Mouse (Mus musculus) midbrain, embryonic 16.5 days (tissue): ENCODE measurements around the gene Chst4. TPM values are rescaled to one million over a fixed set of nuclear protein-coding genes. Genes with fewer than 3 reads are reported as not detected.
"Not testable (repeated sequence)": the region's sequence is repeated elsewhere in the genome, so short reads cannot be mapped to it uniquely, and the experiment has no call there.

ENCODE experiments used
- ATAC-seq: fragments of 200-750 bp; cut with Nextera tagmentation; 2 replicates; pipeline ENCODE4 v1.8.0; 2017; ENCODE audit warnings: moderate TSS enrichment
- H3K27ac ChIP-seq: fragments of 300-500 bp; sonication (generic); 2 replicates; pipeline ENCODE4 v1.5.1; 2014; ENCODE audit warnings: mild to moderate bottlenecking, low read length, mixed read lengths
- H3K27me3 ChIP-seq: fragments of 300-500 bp; sonication (generic); 2 replicates; pipeline ENCODE4 v1.6.1; 2014; ENCODE audit warnings: low read depth, low read length, mixed read lengths; ENCODE audit not compliant: control insufficient read depth, insufficient read depth
- H3K36me3 ChIP-seq: fragments of 300-500 bp; sonication (generic); 2 replicates; pipeline ENCODE4 v1.6.1; 2014; ENCODE audit warnings: mild to moderate bottlenecking, low read length, moderate library complexity, mixed read lengths; ENCODE audit not compliant: control insufficient read depth, insufficient read depth
- H3K4me1 ChIP-seq: fragments of 300-500 bp; sonication (generic); 2 replicates; pipeline ENCODE4 v1.6.1; 2014; ENCODE audit warnings: mild to moderate bottlenecking, low read length, mixed read lengths; ENCODE audit not compliant: control insufficient read depth, insufficient read depth
- H3K4me2 ChIP-seq: fragments of 300-500 bp; sonication (generic); 2 replicates; pipeline ENCODE4 v1.6.1; 2014; ENCODE audit warnings: mild to moderate bottlenecking, low read length, mixed read lengths
- H3K4me3 ChIP-seq: fragments of 300-500 bp; sonication (generic); 2 replicates; pipeline ENCODE4 v1.5.1; 2014; ENCODE audit warnings: low read depth, mild to moderate bottlenecking, low read length, moderate library complexity, mixed read lengths
- H3K9ac ChIP-seq: fragments of 300-500 bp; sonication (generic); 2 replicates; pipeline ENCODE4 v1.6.1; 2014; ENCODE audit warnings: low read depth, low read length, mixed read lengths
- H3K9me3 ChIP-seq: fragments of 300-500 bp; sonication (generic); replicated peaks from 2 replicates; pipeline ENCODE4 v1.6.1; 2014; ENCODE audit warnings: mild to moderate bottlenecking, low read length, mixed read lengths; ENCODE audit not compliant: control insufficient read depth, poor library complexity, severe bottlenecking
- WGBS: fragments of 180-500 bp; shearing (Covaris S2); extraction: QIAGEN DNeasy Blood & Tissue Kit; methylation state at CpG from one replicate; pipeline ENCODE4 v1.1.7; 2014; 5-methylcytosine and 5-hydroxymethylcytosine counted together
- polyA plus RNA-seq: library from polyadenylated mRNA; unstranded; fragments of >200 nt; fragmentation: Nextera tagmentation; extraction: Ambion mirVana; gene quantifications from 2 replicates; pipeline ENCODE4 v1.2.1, GENCODE M21; 2015

Gene Chst4
- polyA plus RNA-seq, 1 experiment from 2014 or later = not detected

DNA sequence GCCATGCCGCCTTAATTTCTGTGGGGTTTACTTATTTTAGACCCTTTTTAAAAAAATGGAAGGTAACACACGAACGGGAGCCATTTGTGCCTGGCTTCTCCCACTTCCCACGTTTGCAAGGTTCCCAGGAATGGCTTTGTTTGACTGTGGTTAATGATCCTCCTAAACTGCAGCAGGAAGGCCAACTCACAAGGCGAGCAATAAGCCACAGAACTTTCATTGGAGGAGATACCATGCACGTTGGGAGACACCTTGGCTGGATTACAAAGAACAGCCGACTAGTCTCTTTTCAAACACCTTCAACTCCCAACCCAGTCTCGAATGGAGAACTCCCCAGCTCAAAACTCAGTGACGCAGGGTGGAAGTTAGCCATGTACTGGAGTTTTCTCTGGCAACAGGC is 24.6 kb upstream of the Chst4 start:
- Histone ChIP-seq H3K4me2 (no peak overlapping the region), H3K4me1 (no peaks in the 10 kb centered on the region), H3K27me3 (no peaks in the 10 kb centered on the region), H3K9me3 (no peaks in the 10 kb centered on the region), H3K9ac (no peak overlapping the region), H3K36me3 (no peaks in the 10 kb centered on the region), H3K4me3 (no peak overlapping the region), H3K27ac (no peak overlapping the region)
- 85% methylated on average over 9 of the region's 9 CpGs for WGBS
- no peak for ATAC-seq

DNA sequence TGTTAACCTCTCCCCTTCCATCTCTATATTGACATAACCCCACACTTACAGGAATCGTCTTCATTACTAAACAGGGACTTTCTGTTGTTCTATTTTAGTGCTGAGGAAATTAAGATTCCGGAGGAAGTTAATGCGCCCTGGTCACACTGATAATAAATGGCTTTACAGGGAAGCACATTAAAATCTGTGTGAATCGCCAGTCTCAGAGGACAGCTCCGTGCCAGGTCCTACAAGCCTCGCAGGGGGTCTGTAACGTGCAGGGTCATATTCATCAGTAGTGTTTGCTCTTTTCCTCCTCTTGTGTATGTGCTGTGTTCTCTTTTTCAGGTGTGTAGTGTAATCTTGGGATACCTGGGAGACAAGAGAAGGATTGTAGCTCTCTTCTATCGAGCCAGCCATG is 18.7 kb upstream of the Chst4 start:
- Histone ChIP-seq H3K9me3 (no peaks in the 10 kb centered on the region), H3K4me3 (no peak overlapping the region), H3K9ac (no peak overlapping the region), H3K27ac (no peak overlapping the region), H3K4me1 (no peaks in the 10 kb centered on the region), H3K4me2 (no peak overlapping the region), H3K36me3 (no peaks in the 10 kb centered on the region), H3K27me3 (no peaks in the 10 kb centered on the region)
- WGBS = 72% methylated on average over 8 of the region's 8 CpGs
- no peak for ATAC-seq

- no peak for ATAC-seq
Observed at GRCm38 (mm10) chr8:110051208-110051607, 11.7 kb upstream of the Chst4 start.

DNA sequence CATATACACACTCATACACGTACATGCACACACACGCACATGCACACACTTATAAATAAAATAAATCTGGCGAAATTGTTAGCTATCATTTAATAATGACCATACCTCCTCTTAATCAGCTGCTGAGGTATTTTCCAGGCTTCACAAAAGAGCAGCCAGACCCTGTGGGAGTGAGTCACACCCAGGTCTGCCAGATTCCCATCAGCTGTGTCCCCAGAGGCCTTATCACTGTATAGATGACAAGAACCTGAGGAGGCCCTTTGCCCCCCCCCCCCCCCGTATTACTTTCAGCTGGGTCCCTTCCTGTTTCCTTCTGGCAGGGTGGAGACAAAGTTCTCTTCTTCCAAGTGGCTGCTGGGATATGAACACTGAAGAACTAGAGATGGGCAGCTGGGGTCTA is 969 bp upstream of the Chst4 start:
- Histone ChIP-seq H3K4me3 (no peak overlapping the region), H3K4me2 (no peak overlapping the region), H3K9ac (no peak overlapping the region), H3K27me3 (no peaks in the 10 kb centered on the region), H3K4me1 (no peaks in the 10 kb centered on the region), H3K36me3 (no peaks in the 10 kb centered on the region), H3K9me3 (no peaks in the 10 kb centered on the region), H3K27ac (no peak overlapping the region)
- no peak for ATAC-seq
- 85% methylated on average over 4 of the region's 4 CpGs for WGBS

More at GRCm38 (mm10) chr8:110051208-110051607, 11.7 kb upstream of the Chst4 start:
- H3K36me3 ChIP-seq = no peaks in the 10 kb centered on the region
- no peak overlapping the region for H3K9ac ChIP-seq
- H3K4me3 ChIP-seq = no peak overlapping the region
- H3K27ac ChIP-seq = no peak overlapping the region
- H3K4me2 ChIP-seq = no peak overlapping the region
- H3K27me3 ChIP-seq = no peaks in the 10 kb centered on the region
- no peaks in the 10 kb centered on the region for H3K9me3 ChIP-seq
- WGBS = 85% methylated on average over 6 of the region's 6 CpGs
- no peaks in the 10 kb centered on the region for H3K4me1 ChIP-seq

DNA sequence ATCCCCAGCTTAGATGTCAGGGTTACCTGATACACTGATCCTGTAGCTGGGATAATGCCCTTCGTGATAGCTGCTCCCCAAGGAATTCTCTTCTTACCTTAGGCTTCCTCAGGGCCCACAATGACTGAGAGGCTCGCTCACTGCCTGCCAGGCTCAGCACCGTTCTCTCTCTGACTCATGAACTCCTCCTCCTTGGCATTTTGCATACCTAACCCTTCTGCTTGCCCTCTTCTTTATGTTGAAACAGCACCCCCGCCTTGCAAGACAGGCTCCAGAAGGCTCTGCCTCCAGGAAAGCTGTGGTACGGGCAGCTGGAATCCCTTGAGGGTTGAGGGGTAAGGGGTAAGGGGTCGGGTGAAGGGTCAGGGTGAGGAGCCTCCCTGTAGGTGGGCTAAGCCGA is 324 bp downstream of the Chst4 start:
- no peak for ATAC-seq
- no peak overlapping the region for H3K4me3 ChIP-seq
- no peaks in the 10 kb centered on the region for H3K27me3 ChIP-seq
- no peaks in the 10 kb centered on the region for H3K9me3 ChIP-seq
- H3K9ac ChIP-seq = no peak overlapping the region
- peaks cover under 1% of the 10 kb centered on the region; the same call in 1 of the 2 replicates for H3K4me1 ChIP-seq
- no peak overlapping the region for H3K27ac ChIP-seq
- no peak overlapping the region for H3K4me2 ChIP-seq
- H3K36me3 ChIP-seq = no peaks in the 10 kb centered on the region
- 46% methylated on average over 7 of the region's 7 CpGs for WGBS

DNA sequence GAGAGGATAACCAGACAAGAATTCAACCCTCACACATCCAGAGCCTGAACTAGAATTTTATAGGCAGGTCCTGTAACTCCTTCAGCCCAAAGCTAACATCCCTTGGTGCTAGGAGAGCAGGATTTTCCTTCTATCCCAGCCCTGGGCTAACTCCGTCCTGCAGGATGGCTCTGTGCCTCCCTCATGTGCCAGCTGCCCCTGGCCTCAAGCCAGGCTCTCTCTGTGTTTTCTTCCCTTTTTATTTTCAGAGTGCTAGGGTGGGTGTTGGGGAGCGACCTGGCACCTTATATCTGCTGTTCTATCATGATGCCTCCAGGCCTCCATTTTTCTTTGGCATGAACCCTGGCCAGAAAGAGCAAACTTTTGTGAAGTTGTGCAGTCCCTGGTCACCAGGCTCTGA is 3.4 kb downstream of the Chst4 start:
- peaks cover 2% of the 10 kb centered on the region; the same call in 1 of the 2 replicates for H3K4me1 ChIP-seq
- H3K4me2 ChIP-seq = no peak overlapping the region
- H3K36me3 ChIP-seq = no peaks in the 10 kb centered on the region
- ATAC-seq = no peak
- no peak overlapping the region for H3K9ac ChIP-seq
- no peak overlapping the region for H3K27ac ChIP-seq
- no peaks in the 10 kb centered on the region for H3K9me3 ChIP-seq
- H3K27me3 ChIP-seq = no peaks in the 10 kb centered on the region
- no peak overlapping the region for H3K4me3 ChIP-seq
- WGBS = 65% methylated on average over 2 of the region's 2 CpGs

DNA sequence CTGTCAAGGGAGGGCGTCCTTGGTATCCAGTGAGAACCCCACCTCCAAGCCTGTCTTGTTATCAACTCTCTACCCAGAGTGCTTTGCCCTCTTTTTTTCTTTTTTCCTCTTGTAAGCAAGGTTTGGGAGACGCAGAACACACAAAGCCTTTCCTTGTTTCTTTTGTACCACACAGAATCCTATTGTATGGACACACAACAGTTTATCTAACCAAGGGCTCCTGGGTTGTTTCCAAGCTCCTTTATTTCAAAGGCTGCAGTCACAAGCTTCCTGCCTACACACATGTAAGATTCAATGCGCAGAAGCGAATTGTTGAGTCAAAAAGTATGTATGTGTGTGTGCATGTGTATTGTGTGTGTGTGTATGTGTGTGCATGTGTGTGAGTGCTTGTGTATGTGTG is 5.2 kb downstream of the Chst4 start:
- no peak for ATAC-seq
- Histone ChIP-seq H3K27ac (no peak overlapping the region), H3K4me1 (peaks cover 2% of the 10 kb centered on the region; the same call in 1 of the 2 replicates), H3K36me3 (no peaks in the 10 kb centered on the region), H3K4me3 (no peak overlapping the region), H3K9ac (no peak overlapping the region), H3K27me3 (no peaks in the 10 kb centered on the region), H3K9me3 (no peaks in the 10 kb centered on the region; the same call in 1 of the 2 replicates), H3K4me2 (no peak overlapping the region)
- 57% methylated on average over 4 of the region's 4 CpGs for WGBS

GRCm38 (mm10) chr8:110033771-110034170 is 5.8 kb downstream of the Chst4 start:
- H3K9me3 ChIP-seq, H3K4me3 ChIP-seq, ATAC-seq, H3K9ac ChIP-seq, H3K27ac ChIP-seq, H3K36me3 ChIP-seq, H3K27me3 ChIP-seq, H3K4me1 ChIP-seq, H3K4me2 ChIP-seq: not testable (repeated sequence)
- WGBS = 33% methylated on average over 8 of the region's 8 CpGs

DNA sequence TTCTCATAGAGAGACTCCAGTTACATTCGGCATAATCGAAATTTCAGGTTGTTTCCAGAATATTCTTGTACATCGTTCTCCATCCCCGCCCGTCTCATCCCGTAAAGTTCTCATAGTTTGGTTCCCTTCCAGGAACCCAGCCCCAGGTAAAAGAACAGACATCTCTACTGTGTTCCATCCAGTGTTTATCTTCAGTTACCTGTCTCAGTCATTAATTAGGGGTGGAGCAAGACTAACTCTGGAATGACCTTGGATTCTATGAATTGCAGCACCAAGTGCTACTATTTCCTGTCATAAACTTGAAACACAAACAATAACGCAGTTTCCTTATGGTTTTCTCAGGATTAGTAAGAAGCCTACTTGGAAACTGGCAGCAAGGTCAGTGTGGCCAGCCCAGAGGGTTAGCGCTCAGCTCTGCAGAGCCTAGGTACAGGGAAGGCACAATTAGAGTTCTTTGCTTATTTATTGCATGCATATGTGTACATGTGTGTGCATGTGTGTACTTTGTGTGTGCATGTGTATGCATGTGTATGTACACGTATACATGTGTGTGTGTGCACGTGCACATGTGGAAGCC is 16.7 kb downstream of the Chst4 start:
- Histone ChIP-seq H3K36me3 (no peaks in the 10 kb centered on the region), H3K4me2 (no peak overlapping the region), H3K27ac (no peak overlapping the region), H3K4me1 (no peaks in the 10 kb centered on the region), H3K9ac (no peak overlapping the region), H3K27me3 (no peaks in the 10 kb centered on the region), H3K9me3 (no peaks in the 10 kb centered on the region), H3K4me3 (no peak overlapping the region)
- no peak for ATAC-seq
- WGBS = 95% methylated on average over 10 of the region's 10 CpGs
